ENCODE assay signal across 12 mouse cellular contexts in genomic region chr11:104254408-104255039, GRCm38 (mm10). TPM values are rescaled to one million over a fixed set of nuclear protein-coding genes. Genes with fewer than 3 reads are reported as not detected.
DNase-seq lines count a peak whose midpoint lies in the region; ATAC-seq and TF ChIP-seq lines count a peak whose summit lies in the region.
"Had no signal": no experiment of that assay in that cellular context is flagged by ENCODE, and none has a peak within 500 bp of the region (broad histone marks: within the 10 kb centered on the region; RNA-seq: fewer than 3 reads in every experiment).

No protein-coding gene starts in this region.

- H3K4me3 ChIP-seq in lung, postnatal 0 days (ENCODE audit: low read depth, low read length) = no peak overlapping the region
- H3K4me3 ChIP-seq in layer of hippocampus, adult 2 months = no peak overlapping the region
- no peak overlapping the region for H3K4me3 ChIP-seq in thymus, adult 2 months (ENCODE audit: control insufficient read depth, insufficient read depth, low read length)
- no peak overlapping the region for H3K4me3 ChIP-seq in heart, embryonic 10.5 days
- H3K4me3 ChIP-seq: embryonic facial prominence, embryonic 15.5 days; stomach, embryonic 15.5 days had no signal

- no peaks in the 10 kb centered on the region for H3K4me1 ChIP-seq in lung, postnatal 0 days (ENCODE audit: insufficient read depth, low read depth, low read length)
- H3K4me1 ChIP-seq in thymus, adult 2 months (replicated peaks; ENCODE audit: control insufficient read depth, insufficient read depth, low read length) = no peaks in the 10 kb centered on the region
- peaks cover 10% of the 10 kb centered on the region for H3K4me1 ChIP-seq in heart, embryonic 10.5 days
- H3K4me1 ChIP-seq: stomach, embryonic 15.5 days had no signal

- no peak for TF ChIP-seq POLR2A in thymus, adult 2 months (IDR thresholded peaks at IDR 0.05; ENCODE audit: control insufficient read depth, extremely low read depth, insufficient read depth, low read length, poor library complexity)

- no peak for TF ChIP-seq EP300 in lung, postnatal 0 days (IDR thresholded peaks at IDR 0.05)

- no peaks in the 10 kb centered on the region for H3K36me3 ChIP-seq in lung, postnatal 0 days (ENCODE audit: insufficient read depth, low read length)
- H3K36me3 ChIP-seq in thymus, adult 2 months (ENCODE audit: control insufficient read depth, insufficient read depth, low read length) = no peaks in the 10 kb centered on the region
- H3K36me3 ChIP-seq in heart, embryonic 10.5 days = no peaks in the 10 kb centered on the region
- H3K36me3 ChIP-seq: embryonic facial prominence, embryonic 15.5 days; stomach, embryonic 15.5 days had no signal

- no peak for DNase-seq in cerebellum, postnatal 4 days (ENCODE audit: low spot score in 2 of 2)
- DNase-seq in lung, postnatal 0 days (ENCODE audit: low spot score) = no peak
- DNase-seq in lung, postnatal 10 days = no peak
- peak; percentile 58 to 73 for DNase-seq in layer of hippocampus, adult 2 months (ENCODE audit: low spot score in 2 of 2)
- peak; percentile 43 for DNase-seq in right cerebral cortex, postnatal 14 days
- DNase-seq in thymus, adult 2 months = no peak
- DNase-seq in heart, embryonic 10.5 days (ENCODE audit: low spot score) = no peak
- DNase-seq: kidney, adult 11 months had no signal

- WGBS in lung, postnatal 0 days = 71% methylated on average over 10 of the region's 10 CpGs
- 85% methylated on average over 10 of the region's 10 CpGs for WGBS in thymus, adult 2 months
- WGBS in heart, embryonic 10.5 days = 80% methylated on average over 10 of the region's 10 CpGs

- no peaks in the 10 kb centered on the region for H3K9me3 ChIP-seq in lung, postnatal 0 days (ENCODE audit: low read length)
- no peaks in the 10 kb centered on the region for H3K9me3 ChIP-seq in heart, embryonic 10.5 days
- H3K9me3 ChIP-seq: embryonic facial prominence, embryonic 15.5 days; stomach, embryonic 15.5 days had no signal

- no peak overlapping the region for H3K9ac ChIP-seq in lung, postnatal 0 days (replicated peaks; ENCODE audit: low read depth)
- H3K9ac ChIP-seq: embryonic facial prominence, embryonic 15.5 days; liver, embryonic 14.5 days; stomach, embryonic 15.5 days had no signal

- peak overlapping the region; percentile 62; the same call in 1 of the 2 replicates for H3K27ac ChIP-seq in lung, postnatal 0 days (ENCODE audit: low read length)
- H3K27ac ChIP-seq in layer of hippocampus, adult 2 months = peak overlapping the region; percentile 91
- no peak overlapping the region for H3K27ac ChIP-seq in thymus, adult 2 months (ENCODE audit: control insufficient read depth, insufficient read depth, low read length)
- H3K27ac ChIP-seq in heart, embryonic 10.5 days = no peak overlapping the region
- H3K27ac ChIP-seq: embryonic facial prominence, embryonic 15.5 days; liver, embryonic 14.5 days; stomach, embryonic 15.5 days had no signal

- H3K27me3 ChIP-seq in lung, postnatal 0 days (replicated peaks; ENCODE audit: insufficient read depth, low read length) = no peaks in the 10 kb centered on the region
- no peaks in the 10 kb centered on the region for H3K27me3 ChIP-seq in thymus, adult 2 months (ENCODE audit: control insufficient read depth, insufficient read depth, low read length)
- H3K27me3 ChIP-seq in heart, embryonic 10.5 days (ENCODE audit: insufficient read depth, poor library complexity, severe bottlenecking) = no peaks in the 10 kb centered on the region
- H3K27me3 ChIP-seq: embryonic facial prominence, embryonic 15.5 days; stomach, embryonic 15.5 days had no signal

- peak; percentile 68; the same call in 1 of the 2 replicates for ATAC-seq in cerebellum, adult (ENCODE audit: insufficient number of reproducible peaks, low FRiP score, low TSS enrichment)
- 0 out of 2 replicates have a peak, but pooled peaks have one; percentile 28 for ATAC-seq in lung, postnatal 0 days

- no peak for TF ChIP-seq CTCF in lung, postnatal 0 days (IDR thresholded peaks at IDR 0.05)
- TF ChIP-seq CTCF in layer of hippocampus, adult 2 months (conservative IDR thresholded peaks at IDR 0.05) = no peak
- TF ChIP-seq CTCF in thymus, adult 2 months (IDR thresholded peaks at IDR 0.05; ENCODE audit: borderline replicate concordance, control insufficient read depth, extremely low read depth, insufficient read depth, low read length, poor library complexity) = no peak

- H3K4me2 ChIP-seq in lung, postnatal 0 days (replicated peaks; ENCODE audit: low read depth, low read length) = no peak overlapping the region
- H3K4me2 ChIP-seq: embryonic facial prominence, embryonic 15.5 days; stomach, embryonic 15.5 days had no signal

RNA-seq across cellular contexts. Expression of gene Mapt, which starts 23.3 kb away (rescaled TPM):
- polyA plus RNA-seq in lung, postnatal 0 days (2015; fragmentation: Nextera tagmentation; extraction: Ambion mirVana) = 15.9 and 23.3 TPM in 2 replicates
- 100 to 1,000 TPM; 312 to 318 TPM for total RNA-seq in layer of hippocampus, adult 2 months (2021)
- 0.62 and 1.4 TPM in 2 replicates for polyA plus RNA-seq in thymus, adult 2 months (2012; rRNA removed)
- polyA plus RNA-seq in heart, embryonic 10.5 days (2016; fragmentation: Nextera tagmentation; extraction: Ambion mirVana) = 0.92 and 1.4 TPM in 2 replicates

Comparison
In these comparisons a context has a peak if more than half of its experiments do, and no peak if none do; other contexts are left out.
1. DNase-seq: peak in layer of hippocampus, adult 2 months (2 of 2) and right cerebral cortex, postnatal 14 days (single experiment); none in cerebellum, postnatal 4 days (0 of 2), lung, postnatal 0 days (single experiment), lung, postnatal 10 days (single experiment), thymus, adult 2 months (single experiment) and heart, embryonic 10.5 days (single experiment).
2. H3K27ac ChIP-seq: peak in lung, postnatal 0 days (single experiment) and layer of hippocampus, adult 2 months (single experiment); none in thymus, adult 2 months (single experiment) and heart, embryonic 10.5 days (single experiment).